Mouse (Mus musculus): ENCODE data around the gene D130052B06Rik. TPM values are rescaled to one million over a fixed set of nuclear protein-coding genes. Genes with fewer than 3 reads are reported as not detected.

Gene D130052B06Rik
- polyA plus RNA-seq, 1 experiment: not detected

DNA sequence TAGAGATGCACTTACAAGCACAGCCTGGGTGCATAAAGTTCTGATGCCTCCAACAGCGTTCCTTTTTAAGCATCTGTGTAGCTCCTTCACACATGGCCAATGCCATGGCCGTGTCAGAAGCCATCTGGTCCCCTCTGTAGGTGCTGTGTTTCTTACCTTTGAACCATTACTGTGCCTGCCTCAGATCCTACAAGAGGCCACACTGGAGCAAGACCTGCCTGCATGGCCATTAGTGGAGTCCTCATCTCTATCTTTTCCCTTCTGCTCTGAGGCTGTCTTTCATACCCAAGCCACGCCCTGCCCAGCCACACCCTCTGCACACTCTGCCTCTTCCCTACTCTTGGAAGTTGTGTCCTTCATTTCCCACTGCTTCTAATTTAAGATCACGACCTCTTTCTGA lies 6.3 kb upstream of the D130052B06Rik start:
- no peaks in the 10 kb centered on the region for H3K4me1 ChIP-seq (ENCODE audit: control insufficient read depth, insufficient read depth, low read length)
- H3K27ac ChIP-seq (ENCODE audit: insufficient read depth, low read length): no peak overlapping the region
- TF ChIP-seq CTCF (IDR thresholded peaks at IDR 0.05; ENCODE audit: borderline replicate concordance, insufficient read depth, low read length) (no peak), POLR2A (IDR thresholded peaks at IDR 0.05; ENCODE audit: low read depth, low read length) (no peak)
- H3K4me3 ChIP-seq (ENCODE audit: insufficient read depth, low read length): no peak overlapping the region

DNA sequence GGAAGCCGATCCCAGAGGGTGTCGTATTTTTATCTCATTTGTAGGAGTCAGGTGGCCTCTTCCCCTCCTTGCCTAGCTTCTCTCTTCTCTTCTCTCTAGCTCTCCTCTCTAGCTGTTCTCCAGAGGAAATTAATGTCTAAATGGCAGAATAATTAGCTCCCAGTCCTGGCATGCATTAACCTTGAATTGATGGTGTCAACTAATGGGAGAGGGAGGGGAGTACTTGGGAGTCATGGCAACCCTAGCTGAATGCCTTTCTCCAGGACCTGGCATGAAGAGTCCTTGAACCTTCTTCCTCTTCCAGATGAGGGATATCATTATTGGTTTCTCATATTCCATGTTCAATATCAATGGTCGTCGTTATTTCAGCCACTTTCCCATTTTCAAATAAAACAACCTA lies 2.4 kb upstream of the D130052B06Rik start:
- H3K4me3 ChIP-seq (ENCODE audit: insufficient read depth, low read length): no peak overlapping the region
- H3K4me1 ChIP-seq (ENCODE audit: control insufficient read depth, insufficient read depth, low read length): no peaks in the 10 kb centered on the region
- TF ChIP-seq POLR2A (IDR thresholded peaks at IDR 0.05; ENCODE audit: low read depth, low read length): no peak
- TF ChIP-seq CTCF (IDR thresholded peaks at IDR 0.05; ENCODE audit: borderline replicate concordance, insufficient read depth, low read length): no peak
- H3K27ac ChIP-seq (ENCODE audit: insufficient read depth, low read length): no peak overlapping the region

DNA sequence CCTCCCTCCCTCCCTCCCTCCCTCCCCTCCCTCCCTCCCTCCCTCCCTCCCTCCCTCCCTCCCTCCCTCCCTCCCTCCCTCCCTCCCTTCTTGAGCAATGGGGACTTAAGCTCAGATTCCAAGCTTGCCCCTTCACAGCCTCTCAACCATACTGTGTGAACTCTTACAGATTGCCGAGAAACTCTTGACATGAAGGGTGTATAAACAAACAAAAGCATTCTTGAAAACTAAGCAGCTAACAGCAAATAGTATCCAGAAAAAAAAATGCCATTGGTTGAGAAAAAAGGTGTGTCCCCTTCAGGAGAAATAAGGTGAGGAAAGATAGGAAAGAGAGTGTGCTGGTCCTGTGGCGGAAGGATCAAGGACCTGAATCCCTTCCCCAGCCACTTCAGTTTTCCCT lies 4.1 kb downstream of the D130052B06Rik start:
- Histone ChIP-seq H3K4me1 (ENCODE audit: control insufficient read depth, insufficient read depth, low read length) (no peaks in the 10 kb centered on the region), H3K27ac (ENCODE audit: insufficient read depth, low read length) (no peak overlapping the region), H3K4me3 (ENCODE audit: insufficient read depth, low read length) (no peak overlapping the region)
- TF ChIP-seq POLR2A (IDR thresholded peaks at IDR 0.05; ENCODE audit: low read depth, low read length): no peak
- TF ChIP-seq CTCF (IDR thresholded peaks at IDR 0.05; ENCODE audit: borderline replicate concordance, insufficient read depth, low read length): no peak

DNA sequence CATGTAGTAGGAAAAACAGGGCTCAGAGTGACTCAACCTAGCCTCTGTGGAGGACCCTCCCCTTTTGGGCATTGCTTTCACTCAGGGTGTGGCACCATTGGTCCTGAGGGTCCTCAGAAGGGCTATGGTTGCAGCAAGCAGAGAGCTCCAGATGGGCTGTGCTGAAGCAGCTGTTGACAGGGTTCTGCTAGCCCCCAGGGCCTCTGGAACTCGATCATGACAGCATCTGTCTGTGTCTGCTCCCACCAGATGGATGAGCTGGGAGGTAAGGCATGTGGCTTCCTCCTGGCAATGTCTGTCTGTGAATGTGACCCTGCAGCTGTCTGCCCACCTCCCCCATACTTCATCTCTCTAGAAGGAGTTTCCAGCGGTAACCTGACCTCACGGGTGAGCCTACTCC lies 8.7 kb downstream of the D130052B06Rik start:
- Histone ChIP-seq H3K4me1 (ENCODE audit: control insufficient read depth, insufficient read depth, low read length) (no peaks in the 10 kb centered on the region), H3K27ac (ENCODE audit: insufficient read depth, low read length) (no peak overlapping the region), H3K4me3 (ENCODE audit: insufficient read depth, low read length) (no peak overlapping the region)
- no peak for TF ChIP-seq POLR2A (IDR thresholded peaks at IDR 0.05; ENCODE audit: low read depth, low read length)
- no peak for TF ChIP-seq CTCF (IDR thresholded peaks at IDR 0.05; ENCODE audit: borderline replicate concordance, insufficient read depth, low read length)

DNA sequence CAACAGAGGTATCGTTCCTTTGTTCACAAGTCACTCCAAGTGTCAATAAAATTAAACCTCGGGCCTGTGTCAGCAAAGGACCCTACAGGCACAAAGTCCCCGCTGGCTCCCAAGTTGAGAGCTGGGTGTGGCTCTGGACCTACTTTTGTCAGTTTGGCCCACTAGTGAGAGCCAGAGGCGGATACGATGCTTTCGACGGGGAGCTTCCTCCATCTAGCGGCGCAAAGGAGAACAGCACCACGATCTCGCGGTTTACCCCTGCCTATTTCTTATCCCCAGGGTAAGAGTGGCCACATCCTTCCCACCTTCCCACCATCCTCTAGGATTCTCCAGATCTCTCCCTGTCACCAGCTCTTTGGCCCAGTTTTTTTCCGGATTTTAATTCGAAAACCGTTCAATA lies 15.1 kb downstream of the D130052B06Rik start:
- TF ChIP-seq POLR2A (IDR thresholded peaks at IDR 0.05; ENCODE audit: low read depth, low read length) (no peak), CTCF (IDR thresholded peaks at IDR 0.05; ENCODE audit: borderline replicate concordance, insufficient read depth, low read length) (peak; percentile 91)

DNA sequence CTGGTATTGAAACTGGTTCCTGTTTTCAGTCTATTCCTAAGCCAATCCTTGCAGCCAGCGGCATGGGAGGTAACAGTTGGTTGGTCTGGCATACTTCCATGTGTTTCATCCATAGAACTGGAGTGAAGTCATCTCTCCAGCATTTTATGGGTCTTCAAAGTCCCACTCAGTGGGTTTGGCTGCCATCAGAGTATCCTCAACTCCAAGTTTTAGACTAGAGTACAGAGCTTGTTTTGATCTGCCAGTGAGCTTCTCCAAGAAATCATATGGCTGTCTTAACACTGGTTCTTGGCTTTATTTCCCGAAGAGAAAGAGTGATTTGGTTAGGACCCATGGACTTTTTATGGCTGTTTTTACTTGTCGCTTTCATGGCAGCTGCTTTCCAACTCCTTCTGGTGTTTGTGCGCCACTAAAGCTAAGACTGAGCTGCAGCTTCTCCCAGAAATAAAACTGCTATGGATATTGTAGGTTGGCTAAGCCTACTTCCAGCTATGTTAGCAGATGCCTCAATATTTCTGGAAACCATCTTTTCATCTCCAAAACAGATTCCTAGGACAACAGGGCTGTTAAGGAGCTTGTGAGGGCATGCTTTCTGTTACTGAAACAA lies 28.1 kb downstream of the D130052B06Rik start:
- Histone ChIP-seq H3K27ac (ENCODE audit: insufficient read depth, low read length) (no peak overlapping the region), H3K4me3 (ENCODE audit: insufficient read depth, low read length) (no peak overlapping the region), H3K4me1 (ENCODE audit: control insufficient read depth, insufficient read depth, low read length) (no peaks in the 10 kb centered on the region)
- TF ChIP-seq POLR2A (IDR thresholded peaks at IDR 0.05; ENCODE audit: low read depth, low read length) (no peak), CTCF (IDR thresholded peaks at IDR 0.05; ENCODE audit: borderline replicate concordance, insufficient read depth, low read length) (no peak)

More for the DNA sequence above, 15.1 kb downstream of the D130052B06Rik start:
- Histone ChIP-seq H3K27ac (ENCODE audit: insufficient read depth, low read length) (no peak overlapping the region), H3K4me3 (ENCODE audit: insufficient read depth, low read length) (no peak overlapping the region), H3K4me1 (ENCODE audit: control insufficient read depth, insufficient read depth, low read length) (no peaks in the 10 kb centered on the region)

DNA sequence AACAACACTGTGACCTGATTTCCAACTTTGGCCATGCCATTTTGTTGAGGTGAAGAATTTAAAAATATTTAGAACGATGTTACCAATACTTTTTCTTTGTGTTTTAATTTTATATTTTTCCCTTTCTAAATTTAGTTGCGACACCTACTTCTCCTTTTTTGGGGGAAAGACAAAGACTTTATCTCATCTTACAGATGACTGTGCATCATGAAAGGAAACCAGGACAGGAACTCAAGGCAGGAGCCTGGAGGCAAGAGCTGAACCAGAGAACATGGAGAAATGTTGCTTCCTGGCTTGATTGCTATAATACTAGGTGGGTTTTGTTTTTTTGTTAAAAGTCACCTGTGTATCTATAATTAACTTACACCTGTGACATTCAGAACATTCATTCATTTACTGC lies 38.0 kb downstream of the D130052B06Rik start:
- TF ChIP-seq CTCF (IDR thresholded peaks at IDR 0.05; ENCODE audit: borderline replicate concordance, insufficient read depth, low read length): no peak
- TF ChIP-seq POLR2A (IDR thresholded peaks at IDR 0.05; ENCODE audit: low read depth, low read length): no peak
- Histone ChIP-seq H3K4me3 (ENCODE audit: insufficient read depth, low read length) (no peak overlapping the region), H3K27ac (ENCODE audit: insufficient read depth, low read length) (no peak overlapping the region), H3K4me1 (ENCODE audit: control insufficient read depth, insufficient read depth, low read length) (no peaks in the 10 kb centered on the region)

DNA sequence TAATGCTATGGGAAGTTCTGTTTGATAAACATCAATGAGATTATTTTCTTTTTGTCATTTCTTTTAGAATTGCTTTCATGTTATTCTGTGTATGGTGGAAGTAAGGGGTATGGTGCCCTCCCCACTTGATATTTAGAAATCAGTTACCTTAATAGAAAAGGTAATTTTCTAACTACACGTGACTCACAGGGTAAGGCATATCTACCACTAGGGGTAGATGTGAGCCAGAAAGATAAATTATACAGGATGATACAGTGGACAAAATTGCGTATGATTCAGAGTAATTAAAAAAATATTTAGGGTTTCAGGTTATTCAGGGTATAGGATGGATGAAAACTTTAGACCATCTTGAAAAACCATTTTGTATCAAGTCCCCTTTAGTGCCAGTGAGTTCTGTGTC lies 50.3 kb downstream of the D130052B06Rik start:
- TF ChIP-seq POLR2A (IDR thresholded peaks at IDR 0.05; ENCODE audit: low read depth, low read length): no peak
- H3K4me3 ChIP-seq (ENCODE audit: insufficient read depth, low read length): no peak overlapping the region
- no peak overlapping the region for H3K27ac ChIP-seq (ENCODE audit: insufficient read depth, low read length)
- H3K4me1 ChIP-seq (ENCODE audit: control insufficient read depth, insufficient read depth, low read length): no peaks in the 10 kb centered on the region

DNA sequence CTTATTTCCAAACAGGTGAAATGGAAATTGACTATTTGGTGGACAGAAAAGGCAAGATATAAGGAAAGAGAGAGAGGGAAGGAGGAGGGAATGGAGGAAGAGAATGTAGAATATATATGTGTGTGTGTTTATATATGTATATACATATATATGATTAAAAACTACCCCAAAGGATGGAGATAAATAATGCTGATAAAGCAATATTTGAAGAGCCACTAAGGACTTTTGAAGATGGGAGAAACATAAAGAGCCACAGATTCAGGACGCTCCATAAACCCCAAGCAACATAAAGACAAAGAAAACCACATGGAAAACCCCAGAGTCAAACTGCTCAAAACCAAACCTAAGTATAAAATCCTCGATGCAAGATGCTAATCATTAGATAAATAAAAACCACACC lies 55.4 kb downstream of the D130052B06Rik start:
- H3K4me1 ChIP-seq (ENCODE audit: control insufficient read depth, insufficient read depth, low read length): peaks cover 6% of the 10 kb centered on the region
- TF ChIP-seq CTCF (IDR thresholded peaks at IDR 0.05; ENCODE audit: borderline replicate concordance, insufficient read depth, low read length) (no peak), POLR2A (IDR thresholded peaks at IDR 0.05; ENCODE audit: low read depth, low read length) (no peak)

DNA sequence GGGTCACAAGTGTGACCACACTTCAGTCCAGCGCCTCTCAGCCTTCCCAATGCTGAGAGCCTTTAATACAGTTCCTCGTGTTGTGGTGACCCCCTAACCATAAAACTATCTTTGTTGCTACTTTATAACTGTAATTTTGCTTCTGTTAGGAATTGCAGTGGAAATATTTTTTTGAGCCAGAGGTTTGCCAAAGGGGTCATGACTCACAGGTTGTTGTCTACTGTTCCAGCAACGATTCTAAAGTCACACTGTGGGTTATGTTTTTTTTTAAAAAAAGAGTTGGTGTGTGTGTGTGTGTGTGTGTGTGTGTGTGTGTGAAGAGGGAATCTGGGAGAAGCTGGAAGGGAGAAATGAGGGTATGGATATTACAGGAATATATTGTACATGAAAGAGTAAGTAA lies 56.1 kb downstream of the D130052B06Rik start:
- peaks cover 10% of the 10 kb centered on the region for H3K4me1 ChIP-seq (ENCODE audit: control insufficient read depth, insufficient read depth, low read length)
- TF ChIP-seq POLR2A (IDR thresholded peaks at IDR 0.05; ENCODE audit: low read depth, low read length): no peak
- H3K27ac ChIP-seq (ENCODE audit: insufficient read depth, low read length): peak overlapping the region; percentile 80; the same call in 1 of the 2 replicates
- no peak overlapping the region for H3K4me3 ChIP-seq (ENCODE audit: insufficient read depth, low read length)

More for the DNA sequence above, 55.4 kb downstream of the D130052B06Rik start:
- Histone ChIP-seq H3K27ac (ENCODE audit: insufficient read depth, low read length) (no peak overlapping the region), H3K4me3 (ENCODE audit: insufficient read depth, low read length) (no peak overlapping the region)

All from embryonic fibroblast, embryonic 13.5 days (primary cell).